Mouse (Mus musculus) megakaryocyte progenitor cell, adult 5-6 weeks (primary cell): ENCODE data around the gene Igll1. TPM values are rescaled to one million over a fixed set of nuclear protein-coding genes. Genes with fewer than 3 reads are reported as not detected.
A peak's percentile ranks its signal among the peaks of the same experiment; 100 is the strongest.

Experiments used
- ATAC-seq: replicated peaks from 2 replicates; pipeline ENCODE4 v1.8.0; 2016; ENCODE audit warnings: mild to moderate bottlenecking, moderate TSS enrichment, inconsistent platforms; ENCODE audit not compliant: poor library complexity
- total RNA-seq, 2 experiments: library from RNA; stranded (forward) in 1 of 2; stranded (reverse) in 1 of 2; fragments of 157-497, 149-512 nt in 1 of 2; fragments of 200-1000 nt in 1 of 2; gene quantifications; 2 replicates each; pipeline versions ENCODE4 v1.2.3 to v1.2.4; 2015 to 2017

The Igll1 gene
- total RNA-seq, 2 experiments from 2014 or later, result 1.8 TPM

DNA sequence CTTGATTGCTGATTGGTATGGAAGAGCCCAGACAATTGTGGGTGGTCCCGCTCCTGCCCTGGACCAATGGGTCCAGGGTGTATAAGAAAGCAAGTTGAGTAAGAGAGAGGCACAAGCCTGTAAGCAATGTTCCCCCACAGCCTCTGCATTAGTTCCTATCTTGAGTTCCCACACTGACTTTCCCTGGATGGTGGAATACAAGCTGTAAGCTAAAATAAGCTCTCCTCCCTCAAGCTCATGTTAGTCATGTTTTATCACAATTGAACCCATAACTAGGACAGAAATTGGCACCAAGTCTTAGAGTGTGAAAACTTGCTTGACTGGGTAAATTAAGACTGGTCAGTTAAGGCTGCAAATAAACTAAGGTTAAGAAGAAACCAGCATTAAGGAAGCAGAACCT lies 8.2 kb downstream of the Igll1 start:
- no peak for ATAC-seq

- ATAC-seq, result peak; percentile 80
Measured at GRCm38 (mm10) chr16:16854836-16855235, 8.9 kb downstream of the Igll1 start.

- ATAC-seq, result no peak
Measured at GRCm38 (mm10) chr16:16852411-16852810, 11.4 kb downstream of the Igll1 start.

DNA sequence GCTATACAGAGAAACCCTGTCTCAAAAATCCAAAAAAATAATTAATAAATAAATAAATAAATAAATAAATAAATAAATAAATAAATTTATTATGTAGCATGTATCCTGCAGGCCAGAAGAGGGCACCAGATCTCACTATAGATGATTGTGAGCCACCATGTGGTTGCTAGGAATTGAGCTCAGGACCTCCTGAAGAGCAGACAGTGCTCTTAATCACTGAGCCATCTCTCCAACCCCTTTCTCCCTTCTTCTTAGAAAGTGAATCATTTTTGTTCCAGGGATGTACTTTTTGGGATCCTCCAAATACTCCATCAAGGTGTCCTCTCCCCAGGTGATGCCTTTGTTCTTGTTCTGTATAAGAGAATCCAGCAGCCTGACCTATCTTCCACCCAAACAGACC lies 14.6 kb downstream of the Igll1 start:
- ATAC-seq, result no peak

DNA sequence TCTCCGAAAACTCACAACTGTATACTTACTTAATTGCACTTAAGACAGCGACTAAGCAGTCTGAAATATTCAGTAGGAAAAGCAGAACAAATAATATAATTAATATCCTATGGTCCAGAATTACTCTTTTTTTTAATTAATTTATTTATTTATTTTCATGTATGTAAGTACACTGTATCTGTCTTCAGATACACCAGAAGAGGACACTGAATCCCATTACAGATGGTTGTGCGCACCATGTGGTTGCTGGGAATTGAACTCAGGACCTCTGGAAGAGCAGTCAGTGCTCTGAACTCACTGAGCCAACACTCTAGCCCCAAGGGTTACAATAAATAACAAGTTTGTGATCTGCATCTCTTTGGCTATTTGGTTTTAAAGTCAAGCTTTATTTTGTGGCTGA lies 34.1 kb downstream of the Igll1 start:
- no peak for ATAC-seq

DNA sequence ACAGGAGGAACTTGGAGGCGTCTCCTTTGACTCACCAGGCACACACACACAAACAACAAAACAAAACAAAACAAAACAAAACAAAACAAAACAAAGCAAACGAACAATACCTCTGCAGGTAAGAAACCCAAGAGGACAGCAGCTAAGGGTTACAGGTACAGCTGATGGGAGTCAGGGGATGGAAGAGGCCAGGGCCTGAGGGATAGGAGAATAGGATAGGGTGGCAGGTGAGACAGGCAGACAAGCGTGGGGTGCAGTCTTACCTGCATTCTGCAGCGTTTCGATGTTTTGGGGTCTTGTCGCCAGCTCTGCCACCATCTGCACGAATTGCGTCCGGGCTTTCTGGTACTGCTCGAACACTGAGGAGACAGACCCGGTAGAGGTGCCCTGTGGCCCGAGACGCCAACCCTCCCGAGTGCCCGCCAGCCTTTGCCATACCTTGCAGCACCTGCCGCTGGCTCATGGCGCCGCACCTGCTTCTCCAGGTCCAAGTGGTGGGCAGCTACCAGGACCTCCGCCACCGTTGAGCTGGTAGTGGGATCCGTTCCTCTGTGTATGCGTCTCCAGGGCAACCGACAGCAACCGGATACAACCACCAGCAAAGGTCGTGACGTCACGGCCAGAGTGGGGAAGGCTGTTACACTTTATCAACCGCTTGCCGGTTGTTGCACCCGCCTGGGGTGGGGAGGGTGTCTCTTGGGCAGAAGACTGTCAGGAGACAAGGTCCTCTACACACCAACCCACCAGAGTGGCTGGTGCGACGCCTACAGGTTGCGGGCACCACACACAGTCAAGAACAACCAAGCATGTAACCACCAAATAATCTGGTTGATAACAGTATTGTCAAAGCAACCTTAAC lies 34.8 kb downstream of the Igll1 start, which contains the start of gene Spag6l:
Spag6l (minus strand) TSS at position 700 of the 859 bp plus-strand sequence.
- peak; percentile 100 for ATAC-seq

GRCm38 (mm10) chr16:16826223-16826622 lies 37.6 kb downstream of the Igll1 start:
- no peak for ATAC-seq

- no peak for ATAC-seq
Measured at GRCm38 (mm10) chr16:16825476-16825875, 38.3 kb downstream of the Igll1 start.

Other genes starting within 250 kb of the Igll1 start
- gene Olfr19, start 187.6 kb downstream of the Igll1 start, total RNA-seq (2015), result not detected in 2 replicates
- gene Olfr19, start 187.6 kb downstream of the Igll1 start, total RNA-seq (2017), result not detected in 2 replicates
- gene Spag6l, start 34.5 kb downstream of the Igll1 start, total RNA-seq (2015), result 1.9 and 2.0 TPM in 2 replicates
- 0.78 and 2.6 TPM in 2 replicates for gene Spag6l, start 34.5 kb downstream of the Igll1 start, total RNA-seq (2017)
- 81.0 and 89.2 TPM in 2 replicates for gene Top3b, start 6.8 kb upstream of the Igll1 start, total RNA-seq (2015)
- gene Top3b, start 6.8 kb upstream of the Igll1 start, total RNA-seq (2017), result 104 and 108 TPM in 2 replicates
- 0.99 and 1.4 TPM in 2 replicates for gene Vpreb1, start 6.9 kb upstream of the Igll1 start, total RNA-seq (2015)
- gene Vpreb1, start 6.9 kb upstream of the Igll1 start, total RNA-seq (2017), result 0.12 TPM in 1 of 2 replicates, not detected in the other
- gene Ppm1f, start 32.5 kb upstream of the Igll1 start, total RNA-seq (2015), result 17.3 and 17.4 TPM in 2 replicates
- 43.6 and 45.2 TPM in 2 replicates for gene Ppm1f, start 32.5 kb upstream of the Igll1 start, total RNA-seq (2017)
- gene Mapk1, start 119.4 kb upstream of the Igll1 start, total RNA-seq (2015), result 144 TPM in 2 replicates
- 136 and 152 TPM in 2 replicates for gene Mapk1, start 119.4 kb upstream of the Igll1 start, total RNA-seq (2017)
- gene Ypel1, start 205.7 kb upstream of the Igll1 start, total RNA-seq (2015), result 0.49 and 3.5 TPM in 2 replicates
- gene Ypel1, start 205.7 kb upstream of the Igll1 start, total RNA-seq (2017), result 0.54 and 2.4 TPM in 2 replicates
- 63.6 and 73.0 TPM in 2 replicates for gene Ppil2, start 247.3 kb upstream of the Igll1 start, total RNA-seq (2015)
- gene Ppil2, start 247.3 kb upstream of the Igll1 start, total RNA-seq (2017), result 86.8 and 99.8 TPM in 2 replicates